Mouse (Mus musculus): Measurements from ENCODE around the gene Kat2b.

- TF ChIP-seq CTCF (IDR thresholded peaks at IDR 0.05; ENCODE audit: insufficient read depth, low read length) (no peak), POLR2A (IDR thresholded peaks at IDR 0.05; ENCODE audit: borderline replicate concordance, extremely low read depth, low read depth, low read length) (no peak)
Measured at GRCm38 (mm10) chr17:53617295-53617957, 50.8 kb downstream of the Kat2b start.

Data from lung, adult 2 months (tissue).